Comparison of ENCODE assay signal across 9 mouse cellular contexts in genomic region chr1:193673236-193673830, GRCm38 (mm10).
DNase-seq lines count a peak whose midpoint lies in the region; ATAC-seq lines count a peak whose summit lies in the region.
"Had no signal": no experiment of that assay in that cellular context is flagged by ENCODE, and none has a peak within 500 bp of the region (broad histone marks: within the 10 kb centered on the region; RNA-seq: fewer than 3 reads in every experiment).

No protein-coding gene starts in this region.

- no peaks in the 10 kb centered on the region for H3K36me3 ChIP-seq in kidney, embryonic 15.5 days
- H3K36me3 ChIP-seq: liver, embryonic 15.5 days had no signal

- no peak for ATAC-seq in kidney, embryonic 15.5 days (replicated peaks; ENCODE audit: low FRiP score)
- peak; percentile 75 for ATAC-seq in common myeloid progenitor, adult 5-6 weeks (replicated peaks; ENCODE audit: low read depth, poor library complexity, severe bottlenecking)
- ATAC-seq in hematopoietic stem cell, adult 5-6 weeks (replicated peaks in 1 of 2; ENCODE audit: insufficient read depth in 1 of 2, low FRiP score in 2 of 2, low TSS enrichment in 1 of 2, low read depth in 1 of 2, poor library complexity in 2 of 2, severe bottlenecking in 2 of 2) = peak; percentile 63 to 77; a peak in 3 of 4 replicates
- ATAC-seq in monocyte, adult 5-6 weeks (replicated peaks; ENCODE audit: insufficient number of reproducible peaks, low FRiP score, low TSS enrichment, poor library complexity, severe bottlenecking) = no peak

- H3K9me3 ChIP-seq in kidney, embryonic 15.5 days (replicated peaks) = no peaks in the 10 kb centered on the region
- H3K9me3 ChIP-seq: liver, embryonic 15.5 days had no signal

- no peak overlapping the region for H3K4me3 ChIP-seq in kidney, embryonic 15.5 days (replicated peaks)
- H3K4me3 ChIP-seq: liver, embryonic 15.5 days had no signal

- intact Hi-C loops in left cerebral cortex, postnatal 4 days (cut with DNase I) = no loop called here

- DNase-seq in kidney, adult 18-20 months = peak; percentile 52
- peak; percentile 54 for DNase-seq in R1 (ENCODE audit: low read depth, low spot score)
- peak; percentile 63 for DNase-seq in left cerebral cortex, postnatal 4 days
- peak; percentile 66 for DNase-seq in retina, embryonic 14.5 days (ENCODE audit: low spot score)

- no peak overlapping the region for H3K27ac ChIP-seq in kidney, embryonic 15.5 days
- H3K27ac ChIP-seq: liver, embryonic 15.5 days had no signal

- WGBS in kidney, embryonic 15.5 days = 32% methylated on average over 3 of the region's 3 CpGs

- H3K9ac ChIP-seq in kidney, embryonic 15.5 days = no peak overlapping the region
- H3K9ac ChIP-seq: liver, embryonic 15.5 days had no signal

- H3K27me3 ChIP-seq in kidney, embryonic 15.5 days = no peaks in the 10 kb centered on the region
- H3K27me3 ChIP-seq: liver, embryonic 15.5 days had no signal

- H3K4me1 ChIP-seq in kidney, embryonic 15.5 days = peaks cover 6% of the 10 kb centered on the region; the same call in 1 of the 2 replicates

- no peak overlapping the region for H3K4me2 ChIP-seq in kidney, embryonic 15.5 days
- H3K4me2 ChIP-seq: liver, embryonic 15.5 days had no signal

Comparison
In these comparisons a context has a peak if more than half of its experiments do, and no peak if none do; other contexts are left out.
1. ATAC-seq: peak in common myeloid progenitor, adult 5-6 weeks (single experiment) and hematopoietic stem cell, adult 5-6 weeks (2 of 2); none in kidney, embryonic 15.5 days (single experiment) and monocyte, adult 5-6 weeks (single experiment).
2. Peak in every context shown above with its lines, with median percentiles within 50 percentile points of each other: DNase-seq.